Mouse (Mus musculus) urinary bladder, adult 2 months (tissue): ENCODE measurements around the gene Celf1. TPM values are rescaled to one million over a fixed set of nuclear protein-coding genes. Genes with fewer than 3 reads are reported as not detected.

Source experiments
- DNase-seq: peaks from one replicate; pipeline ENCODE4 v3.0.0; 2022; ENCODE audit warnings: low spot score
- polyA plus RNA-seq: library from polyadenylated mRNA; depleted of rRNA; stranded (reverse); fragments of >200 nt; gene quantifications from 2 replicates; pipeline ENCODE4 v1.2.3, GENCODE M21; 2012

Gene Celf1
- polyA plus RNA-seq, 1 experiment: 90.7 TPM

GRCm38 (mm10) chr2:90939750-90940149 lies 432 bp upstream of the Celf1 start:
- no peak for DNase-seq

GRCm38 (mm10) chr2:90941744-90942143 lies 1.6 kb downstream of the Celf1 start:
- no peak for DNase-seq

- no peak for DNase-seq
Measured at GRCm38 (mm10) chr2:90950149-90950548, 10.0 kb downstream of the Celf1 start.

GRCm38 (mm10) chr2:90950582-90951194 lies 10.5 kb downstream of the Celf1 start:
- no peak for DNase-seq

GRCm38 (mm10) chr2:90953461-90953860 lies 13.3 kb downstream of the Celf1 start:
- DNase-seq: no peak

- DNase-seq: no peak
Measured at GRCm38 (mm10) chr2:90956053-90956452, 15.9 kb downstream of the Celf1 start.

GRCm38 (mm10) chr2:90958856-90959255 lies 18.7 kb downstream of the Celf1 start:
- no peak for DNase-seq

- DNase-seq: no peak
Measured at GRCm38 (mm10) chr2:90960012-90960411, 19.8 kb downstream of the Celf1 start.

- DNase-seq: no peak
Measured at GRCm38 (mm10) chr2:90963304-90963703, 23.1 kb downstream of the Celf1 start.

- peak; percentile 24 for DNase-seq
Measured at GRCm38 (mm10) chr2:90964811-90965465, 24.8 kb downstream of the Celf1 start.

- DNase-seq: no peak
Measured at GRCm38 (mm10) chr2:90965466-90966080, 25.4 kb downstream of the Celf1 start.

- DNase-seq: no peak
Measured at GRCm38 (mm10) chr2:90970606-90971005, 30.4 kb downstream of the Celf1 start.

GRCm38 (mm10) chr2:90974101-90974500 lies 33.9 kb downstream of the Celf1 start:
- no peak for DNase-seq

- DNase-seq: no peak
Measured at GRCm38 (mm10) chr2:90975181-90975835, 35.1 kb downstream of the Celf1 start.

- DNase-seq: no peak
Measured at GRCm38 (mm10) chr2:90976590-90976989, 36.4 kb downstream of the Celf1 start.

- no peak for DNase-seq
Measured at GRCm38 (mm10) chr2:90977291-90977690, 37.1 kb downstream of the Celf1 start.

- no peak for DNase-seq
Measured at GRCm38 (mm10) chr2:90986055-90986454, 45.9 kb downstream of the Celf1 start.

- no peak for DNase-seq
Measured at GRCm38 (mm10) chr2:91008536-91008935, 68.4 kb downstream of the Celf1 start.

- DNase-seq: no peak
Measured at GRCm38 (mm10) chr2:91013881-91014280, 73.7 kb downstream of the Celf1 start.

- no peak for DNase-seq
Measured at GRCm38 (mm10) chr2:91015386-91015785, 75.2 kb downstream of the Celf1 start.

- no peak for DNase-seq
Measured at GRCm38 (mm10) chr2:91018061-91018788, 78.0 kb downstream of the Celf1 start.

GRCm38 (mm10) chr2:91019911-91020310 lies 79.7 kb downstream of the Celf1 start:
- DNase-seq: no peak
